ENCODE assay signal across 36 mouse cellular contexts in the genomic region with DNA sequence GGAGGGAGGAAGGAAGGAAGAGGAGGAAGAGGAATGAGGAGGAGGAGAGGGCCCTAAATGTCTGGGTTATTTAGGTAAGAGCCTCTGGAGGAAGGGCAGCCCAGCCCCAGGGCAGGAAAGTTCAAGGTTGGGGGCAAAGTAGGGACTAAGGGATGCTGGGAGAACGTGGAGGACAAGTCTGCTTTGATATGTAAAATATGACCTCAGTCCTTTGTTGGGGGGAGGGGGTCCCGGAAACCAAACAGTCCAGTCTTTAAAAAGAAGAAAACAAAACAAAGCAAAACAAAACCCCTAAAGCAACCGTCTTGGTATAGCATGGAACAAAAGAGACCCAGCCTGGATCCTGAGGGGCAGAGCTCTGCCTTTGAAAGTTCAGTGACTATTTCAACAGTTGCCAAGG. TPM values are rescaled to one million over a fixed set of nuclear protein-coding genes. Genes with fewer than 3 reads are reported as not detected.
DNase-seq lines count a peak whose midpoint lies in the region; ATAC-seq and TF ChIP-seq lines count a peak whose summit lies in the region.
"Had no signal": no experiment of that assay in that cellular context is flagged by ENCODE, and none has a peak within 500 bp of the region (broad histone marks: within the 10 kb centered on the region; RNA-seq: fewer than 3 reads in every experiment).

No protein-coding gene starts in this region.

- peak overlapping the region; percentile 62 for H3K27ac ChIP-seq in forebrain, embryonic 10.5 days
- H3K27ac ChIP-seq in forebrain, embryonic 13.5 days = no peak overlapping the region
- H3K27ac ChIP-seq in limb, embryonic 13.5 days = no peak overlapping the region
- H3K27ac ChIP-seq in limb, embryonic 10.5 days = no peak overlapping the region
- H3K27ac ChIP-seq: embryonic facial prominence, embryonic 13.5 days; forebrain, embryonic 12.5 days; hindbrain, embryonic 14.5 days; layer of hippocampus, adult 2 months; liver, embryonic 14.5 days; macrophage; neural tube, embryonic 12.5 days; stomach, embryonic 15.5 days had no signal

- peaks cover 4% of the 10 kb centered on the region; the same call in 1 of the 2 replicates for H3K27me3 ChIP-seq in forebrain, embryonic 10.5 days (ENCODE audit: poor library complexity, severe bottlenecking)
- H3K27me3 ChIP-seq in forebrain, embryonic 13.5 days = no peaks in the 10 kb centered on the region
- no peaks in the 10 kb centered on the region for H3K27me3 ChIP-seq in limb, embryonic 13.5 days
- H3K27me3 ChIP-seq in limb, embryonic 10.5 days (ENCODE audit: low read depth, poor library complexity, severe bottlenecking) = no peaks in the 10 kb centered on the region
- H3K27me3 ChIP-seq: embryonic facial prominence, embryonic 13.5 days; forebrain, embryonic 12.5 days; neural tube, embryonic 12.5 days; stomach, embryonic 15.5 days had no signal

- no peak for TF ChIP-seq POLR2A in brain, embryonic 14.5 days (IDR thresholded peaks at IDR 0.05; ENCODE audit: borderline replicate concordance, extremely low read depth, insufficient read depth, insufficient read length, poor library complexity, severe bottlenecking)

- no peak for ATAC-seq in forebrain, embryonic 13.5 days
- no peak for ATAC-seq in limb, embryonic 13.5 days (ENCODE audit: low FRiP score, low read depth)
- ATAC-seq in erythroblast, adult 5-6 weeks (replicated peaks; ENCODE audit: low FRiP score, poor library complexity, severe bottlenecking) = no peak
- ATAC-seq: inflammation-experienced regulatory T-cells, adult 6 months; midbrain, embryonic 16.5 days had no signal

- no peak for TF ChIP-seq CTCF in brain, embryonic 14.5 days (IDR thresholded peaks at IDR 0.05; ENCODE audit: borderline replicate concordance, extremely low read depth, insufficient read depth, insufficient read length)

- no peak overlapping the region for H3K4me2 ChIP-seq in forebrain, embryonic 13.5 days
- no peak overlapping the region for H3K4me2 ChIP-seq in limb, embryonic 13.5 days (replicated peaks)
- H3K4me2 ChIP-seq: embryonic facial prominence, embryonic 13.5 days; forebrain, embryonic 12.5 days; heart, embryonic 11.5 days; hindbrain, embryonic 14.5 days; neural tube, embryonic 12.5 days; stomach, embryonic 15.5 days had no signal

- no peaks in the 10 kb centered on the region; the same call in 1 of the 2 replicates for H3K9me3 ChIP-seq in forebrain, embryonic 10.5 days
- no peaks in the 10 kb centered on the region for H3K9me3 ChIP-seq in forebrain, embryonic 13.5 days (replicated peaks)
- H3K9me3 ChIP-seq in limb, embryonic 13.5 days = no peaks in the 10 kb centered on the region
- no peaks in the 10 kb centered on the region for H3K9me3 ChIP-seq in limb, embryonic 10.5 days (replicated peaks)
- H3K9me3 ChIP-seq: embryonic facial prominence, embryonic 13.5 days; forebrain, embryonic 12.5 days; neural tube, embryonic 12.5 days; stomach, embryonic 15.5 days had no signal

- H3K4me3 ChIP-seq in forebrain, embryonic 10.5 days = no peak overlapping the region
- H3K4me3 ChIP-seq in forebrain, embryonic 13.5 days = no peak overlapping the region
- H3K4me3 ChIP-seq in limb, embryonic 13.5 days = no peak overlapping the region
- no peak overlapping the region for H3K4me3 ChIP-seq in limb, embryonic 10.5 days
- H3K4me3 ChIP-seq: embryonic facial prominence, embryonic 13.5 days; erythroblast, embryonic 14.5 days; forebrain, embryonic 12.5 days; layer of hippocampus, adult 2 months; myocyte; neural tube, embryonic 12.5 days; stomach, embryonic 15.5 days had no signal

- 14% methylated on average over 3 of the region's 3 CpGs for WGBS in forebrain, embryonic 10.5 days
- WGBS in forebrain, embryonic 13.5 days = 1% methylated on average over 3 of the region's 3 CpGs
- 22% methylated on average over 3 of the region's 3 CpGs for WGBS in limb, embryonic 13.5 days
- 31% methylated on average over 3 of the region's 3 CpGs for WGBS in limb, embryonic 10.5 days

- DNase-seq in forebrain, embryonic 10.5 days (ENCODE audit: extremely low spot score, low spot score) = no peak
- no peak for DNase-seq in limb, embryonic 10.5 days (ENCODE audit: low spot score)
- DNase-seq in ES-CJ7 (ENCODE audit: low read depth, low spot score) = peak; percentile 97
- peak; percentile 21 for DNase-seq in brain, embryonic 14.5 days (ENCODE audit: low read depth)
- no peak for DNase-seq in ovary, postnatal 36 days (ENCODE audit: low spot score)
- DNase-seq: adrenal gland, postnatal 10 days; cerebellum, adult 11-12 months; cerebellum, adult 9-11 months; embryo, embryonic 11 days; gastrocnemius, postnatal 14 days; heart, adult 18-20 months; heart, postnatal 4 days; kidney, adult 2 months; kidney, postnatal 36 days; left cerebral cortex, postnatal 4 days; liver; lung, adult 2 months; lung, postnatal 10 days; thymus, postnatal 14 days had no signal

- peaks cover 54% of the 10 kb centered on the region for H3K4me1 ChIP-seq in forebrain, embryonic 10.5 days
- H3K4me1 ChIP-seq in forebrain, embryonic 13.5 days = peaks cover 10% of the 10 kb centered on the region; the same call in 1 of the 2 replicates
- peaks cover 21% of the 10 kb centered on the region for H3K4me1 ChIP-seq in limb, embryonic 13.5 days
- H3K4me1 ChIP-seq in limb, embryonic 10.5 days = peaks cover 11% of the 10 kb centered on the region

- no peak overlapping the region for H3K9ac ChIP-seq in forebrain, embryonic 13.5 days
- peak overlapping the region; percentile 13; the same call in 1 of the 2 replicates for H3K9ac ChIP-seq in limb, embryonic 13.5 days
- H3K9ac ChIP-seq: embryonic facial prominence, embryonic 13.5 days; forebrain, embryonic 12.5 days; hindbrain, embryonic 14.5 days; liver, embryonic 14.5 days; neural tube, embryonic 12.5 days; stomach, embryonic 15.5 days had no signal

- no peaks in the 10 kb centered on the region for H3K36me3 ChIP-seq in forebrain, embryonic 10.5 days (replicated peaks)
- no peaks in the 10 kb centered on the region for H3K36me3 ChIP-seq in forebrain, embryonic 13.5 days (ENCODE audit: poor library complexity, severe bottlenecking)
- no peaks in the 10 kb centered on the region for H3K36me3 ChIP-seq in limb, embryonic 13.5 days
- no peaks in the 10 kb centered on the region for H3K36me3 ChIP-seq in limb, embryonic 10.5 days
- H3K36me3 ChIP-seq: embryonic facial prominence, embryonic 13.5 days; forebrain, embryonic 12.5 days; G1E; neural tube, embryonic 12.5 days; stomach, embryonic 15.5 days had no signal

RNA-seq across cellular contexts. Expression of a gene that starts 24.4 kb away (rescaled TPM):
- 196 and 200 TPM in 2 replicates for polyA plus RNA-seq in forebrain, embryonic 10.5 days (2016; fragmentation: Nextera tagmentation; extraction: Ambion mirVana)
- 154 and 158 TPM in 2 replicates for polyA plus RNA-seq in forebrain, embryonic 13.5 days (2015; fragmentation: Nextera tagmentation; extraction: Ambion mirVana)
- 105 and 116 TPM in 2 replicates for polyA plus RNA-seq in limb, embryonic 13.5 days (2015; fragmentation: Nextera tagmentation; extraction: Ambion mirVana)
- polyA plus RNA-seq in limb, embryonic 10.5 days (2016; fragmentation: Nextera tagmentation; extraction: Ambion mirVana) = 168 and 183 TPM in 2 replicates
- polyA plus RNA-seq in brain, embryonic 14.5 days (2012; rRNA removed) = 105 and 115 TPM in 2 replicates
- total RNA-seq in erythroblast, adult 5-6 weeks (2015; ENCODE audit: low replicate concordance) = 12.1 and 20.9 TPM in 2 replicates
- 18.0 and 25.3 TPM in 2 replicates for total RNA-seq in erythroblast, adult 5-6 weeks (2017; ENCODE audit: low replicate concordance)

RNA-seq across cellular contexts. Expression of a gene that starts 45.4 kb away (rescaled TPM):
- 63.8 and 64.3 TPM in 2 replicates for polyA plus RNA-seq in forebrain, embryonic 10.5 days (2016; fragmentation: Nextera tagmentation; extraction: Ambion mirVana)
- polyA plus RNA-seq in forebrain, embryonic 13.5 days (2015; fragmentation: Nextera tagmentation; extraction: Ambion mirVana) = 65.3 and 68.9 TPM in 2 replicates
- 53.4 and 60.5 TPM in 2 replicates for polyA plus RNA-seq in limb, embryonic 13.5 days (2015; fragmentation: Nextera tagmentation; extraction: Ambion mirVana)
- 56.8 and 64.1 TPM in 2 replicates for polyA plus RNA-seq in limb, embryonic 10.5 days (2016; fragmentation: Nextera tagmentation; extraction: Ambion mirVana)
- polyA plus RNA-seq in brain, embryonic 14.5 days (2012; rRNA removed) = 55.7 and 64.5 TPM in 2 replicates
- total RNA-seq in erythroblast, adult 5-6 weeks (2015; ENCODE audit: low replicate concordance) = 21.1 and 53.0 TPM in 2 replicates
- total RNA-seq in erythroblast, adult 5-6 weeks (2017; ENCODE audit: low replicate concordance) = 48.8 and 52.9 TPM in 2 replicates

RNA-seq across cellular contexts. Expression of a gene that starts 57.1 kb away (rescaled TPM):
- polyA plus RNA-seq in forebrain, embryonic 10.5 days (2016; fragmentation: Nextera tagmentation; extraction: Ambion mirVana) = 0.57 and 0.66 TPM in 2 replicates
- polyA plus RNA-seq in forebrain, embryonic 13.5 days (2015; fragmentation: Nextera tagmentation; extraction: Ambion mirVana) = 0.46 and 0.62 TPM in 2 replicates
- 0.49 and 0.51 TPM in 2 replicates for polyA plus RNA-seq in limb, embryonic 13.5 days (2015; fragmentation: Nextera tagmentation; extraction: Ambion mirVana)
- 0.56 and 0.63 TPM in 2 replicates for polyA plus RNA-seq in limb, embryonic 10.5 days (2016; fragmentation: Nextera tagmentation; extraction: Ambion mirVana)
- 0.57 and 1.2 TPM in 2 replicates for polyA plus RNA-seq in brain, embryonic 14.5 days (2012; rRNA removed)
- 1.3 TPM in 1 of 2 replicates, not detected in the other for total RNA-seq in erythroblast, adult 5-6 weeks (2015; ENCODE audit: low replicate concordance)
- 1.4 and 5.2 TPM in 2 replicates for total RNA-seq in erythroblast, adult 5-6 weeks (2017; ENCODE audit: low replicate concordance)

Comparison
In these comparisons a context has a peak if more than half of its experiments do, and no peak if none do; other contexts are left out.
1. DNase-seq: peak in ES-CJ7 (single experiment) and brain, embryonic 14.5 days (single experiment); none in forebrain, embryonic 10.5 days (single experiment), limb, embryonic 10.5 days (single experiment) and ovary, postnatal 36 days (single experiment).